Mouse (Mus musculus) splenic B cell, adult 2 months (primary cell): Measurements from ENCODE around the gene Arid1b.

Experiments used
- DNase-seq: peaks from one replicate; pipeline ENCODE4 v3.0.0-alpha.2; 2011; ENCODE audit warnings: low read depth, low spot score
- H3K27me3 ChIP-seq: 2 replicates; pipeline ENCODE4 v1.6.1; 2012; ENCODE audit warnings: mild to moderate bottlenecking, low read length, moderate library complexity, mixed read lengths; ENCODE audit not compliant: control insufficient read depth, poor library complexity, insufficient read depth, severe bottlenecking
- H3K36me3 ChIP-seq: 2 replicates; pipeline ENCODE4 v1.6.1; 2012; ENCODE audit warnings: mild to moderate bottlenecking, low read length, moderate library complexity, mixed read lengths; ENCODE audit not compliant: control insufficient read depth, poor library complexity, insufficient read depth, severe bottlenecking

Arid1b gene

DNA sequence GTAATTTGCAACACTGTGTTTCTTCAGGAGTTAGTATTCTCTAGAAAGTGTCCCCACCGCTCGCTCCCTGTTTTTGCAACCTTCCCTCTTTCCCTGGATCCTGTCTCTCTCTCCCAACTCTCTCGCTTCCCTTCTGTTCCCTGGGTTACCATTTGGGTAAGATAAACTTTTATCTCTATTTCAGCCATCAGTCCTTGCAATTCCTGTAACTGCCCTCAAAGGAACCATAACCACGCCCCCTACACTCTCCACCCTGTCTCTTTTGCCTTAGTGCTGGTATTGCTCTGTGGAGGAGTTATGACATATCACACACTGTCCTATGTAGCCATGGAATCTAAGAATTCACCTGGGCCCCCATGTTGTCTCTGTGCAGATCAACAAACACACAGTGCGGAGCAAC is 11.3 kb upstream of the Arid1b start:
- Histone ChIP-seq H3K27me3 (no peaks in the 10 kb centered on the region), H3K36me3 (no peaks in the 10 kb centered on the region)
- DNase-seq, result no peak

DNA sequence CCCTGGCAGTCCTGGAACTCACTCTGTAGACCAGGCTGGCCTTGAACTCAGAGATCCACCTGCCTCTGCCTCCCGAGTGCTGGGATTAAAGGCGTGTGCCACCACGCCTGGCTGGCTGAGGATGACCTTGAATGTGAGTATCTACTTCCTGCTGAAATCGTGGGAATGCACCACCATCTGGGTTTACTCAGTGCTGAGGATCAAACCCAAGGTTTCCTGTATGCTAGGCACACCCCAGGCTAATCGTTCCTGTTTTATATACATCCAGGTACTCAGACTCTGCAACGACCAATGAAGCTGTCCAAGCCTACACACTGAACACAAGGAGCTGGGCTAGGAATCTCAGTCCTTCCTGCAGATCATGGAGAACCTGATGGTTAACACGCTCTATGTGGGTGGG is 9.4 kb upstream of the Arid1b start:
- no peaks in the 10 kb centered on the region for H3K36me3 ChIP-seq
- DNase-seq, result no peak
- no peaks in the 10 kb centered on the region for H3K27me3 ChIP-seq

DNA sequence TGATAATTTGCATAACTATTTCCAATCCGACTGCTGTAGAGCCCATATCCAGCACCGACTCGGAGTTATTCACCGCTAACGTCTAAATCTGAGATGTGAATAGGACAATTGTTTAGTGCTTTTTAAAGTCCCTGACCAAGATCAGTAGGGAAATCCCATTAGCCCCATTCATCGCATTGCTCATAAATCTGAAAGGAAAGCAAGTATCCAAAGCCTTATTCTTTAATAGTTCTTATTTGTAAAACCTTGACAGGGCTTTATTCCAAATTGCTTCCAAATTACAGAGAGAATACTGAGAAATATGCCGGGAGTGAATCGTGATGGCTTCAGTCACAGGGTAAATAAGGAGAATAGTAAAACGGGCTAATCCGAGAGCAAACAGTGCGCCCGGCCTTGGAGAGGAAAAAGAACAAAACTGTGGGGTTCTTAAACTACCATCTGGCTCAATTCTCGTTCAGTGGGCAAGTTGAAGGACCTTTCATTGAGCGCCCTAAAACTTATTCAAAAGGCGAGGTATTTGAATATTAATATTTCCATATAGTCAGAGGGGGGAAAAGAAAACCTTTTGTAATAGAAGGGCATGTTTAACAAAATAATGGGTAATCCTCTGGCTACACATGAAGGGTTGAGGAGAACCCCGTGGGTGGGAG is 3.1 kb upstream of the Arid1b start:
- Histone ChIP-seq H3K36me3 (no peaks in the 10 kb centered on the region), H3K27me3 (no peaks in the 10 kb centered on the region)
- no peak for DNase-seq

DNA sequence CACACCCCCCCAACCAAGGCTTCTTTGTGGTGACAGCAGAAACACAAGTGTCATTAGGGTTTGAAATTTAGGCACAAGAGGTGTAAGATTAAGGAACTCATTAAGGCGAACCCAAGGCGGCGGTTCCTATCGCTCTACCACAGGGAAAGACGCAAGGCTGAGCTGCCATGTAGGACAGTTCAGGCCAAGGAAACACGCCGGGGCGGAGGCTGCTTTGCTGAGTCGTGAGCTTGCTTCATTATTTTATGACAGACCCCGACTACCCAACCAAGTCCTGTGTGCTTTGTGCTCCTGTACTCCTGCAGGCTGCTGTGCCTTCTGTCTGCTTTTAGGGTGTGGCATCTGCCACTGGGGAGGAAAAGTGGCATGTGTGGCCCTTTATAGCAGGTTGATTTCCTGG is 2.5 kb upstream of the Arid1b start:
- no peak for DNase-seq
- H3K36me3 ChIP-seq, result no peaks in the 10 kb centered on the region
- no peaks in the 10 kb centered on the region for H3K27me3 ChIP-seq

DNA sequence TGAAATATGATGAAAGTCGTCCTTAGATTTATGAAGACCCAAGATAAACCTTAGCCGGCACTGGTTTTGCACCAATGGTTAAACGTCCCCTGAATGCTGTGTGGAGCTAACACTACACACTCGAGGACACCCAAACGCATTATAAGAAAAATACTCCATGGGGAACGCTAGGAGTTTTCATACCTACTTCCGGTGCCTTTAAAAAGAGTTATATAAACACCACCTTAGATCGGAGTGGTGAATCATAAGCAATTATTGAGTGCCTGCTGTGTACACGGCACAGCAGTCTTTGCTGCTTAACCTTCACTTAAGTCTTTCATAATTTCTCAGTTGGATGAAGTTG is 664 bp upstream of the Arid1b start:
- H3K27me3 ChIP-seq, result no peaks in the 10 kb centered on the region
- DNase-seq, result peak; percentile 43
- H3K36me3 ChIP-seq, result no peaks in the 10 kb centered on the region

DNA sequence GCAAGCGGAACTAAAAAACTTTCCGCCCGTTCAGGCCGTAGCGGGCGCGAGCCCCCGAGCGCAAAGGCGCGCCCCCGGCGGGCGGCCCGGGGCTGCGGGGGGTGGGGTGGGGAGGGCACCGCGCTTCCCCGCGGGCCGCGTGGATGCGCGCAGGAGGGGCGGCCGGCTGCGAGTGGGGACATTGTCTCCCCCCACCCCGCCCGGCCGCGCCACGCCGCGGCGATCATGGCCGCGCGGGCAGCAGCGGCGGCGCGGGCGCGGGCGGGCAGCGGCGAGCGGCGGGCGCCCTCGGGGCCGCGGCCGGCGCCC is 326 bp downstream of the Arid1b start:
- DNase-seq, result no peak
- no peaks in the 10 kb centered on the region for H3K27me3 ChIP-seq

DNA sequence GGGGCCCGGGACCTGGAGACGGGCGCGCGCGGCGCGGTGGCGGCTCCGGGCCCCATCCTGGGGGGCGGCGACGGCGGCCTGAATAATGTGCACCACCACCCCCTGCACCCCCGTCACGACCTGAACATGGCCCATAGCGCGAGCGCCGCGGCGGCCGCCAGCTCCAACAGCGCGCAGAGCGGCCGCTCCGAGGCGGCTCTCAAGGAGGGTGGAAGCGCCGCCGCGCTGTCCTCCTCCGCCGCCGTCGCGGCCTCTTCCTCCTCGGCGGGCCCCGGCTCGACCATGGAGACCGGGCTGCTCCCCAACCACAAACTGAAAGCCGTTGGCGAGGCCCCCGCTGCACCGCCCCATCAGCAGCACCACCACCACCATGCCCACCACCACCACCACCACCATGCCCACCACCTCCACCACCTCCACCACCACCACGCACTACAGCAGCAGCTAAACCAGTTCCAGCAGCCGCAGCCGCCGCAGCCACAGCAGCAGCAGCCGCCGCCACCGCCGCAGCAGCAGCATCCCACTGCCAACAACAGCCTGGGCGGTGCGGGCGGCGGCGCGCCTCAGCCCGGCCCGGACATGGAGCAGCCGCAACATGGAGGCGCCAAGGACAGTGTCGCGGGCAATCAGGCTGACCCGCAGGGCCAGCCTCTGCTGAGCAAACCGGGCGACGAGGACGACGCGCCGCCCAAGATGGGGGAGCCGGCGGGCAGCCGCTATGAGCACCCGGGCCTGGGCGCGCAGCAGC is 855 bp downstream of the Arid1b start:
- no peaks in the 10 kb centered on the region for H3K36me3 ChIP-seq
- no peaks in the 10 kb centered on the region for H3K27me3 ChIP-seq
- DNase-seq, result peak; percentile 75

More for the DNA sequence above, 326 bp downstream of the Arid1b start:
- H3K36me3 ChIP-seq, result no peaks in the 10 kb centered on the region

DNA sequence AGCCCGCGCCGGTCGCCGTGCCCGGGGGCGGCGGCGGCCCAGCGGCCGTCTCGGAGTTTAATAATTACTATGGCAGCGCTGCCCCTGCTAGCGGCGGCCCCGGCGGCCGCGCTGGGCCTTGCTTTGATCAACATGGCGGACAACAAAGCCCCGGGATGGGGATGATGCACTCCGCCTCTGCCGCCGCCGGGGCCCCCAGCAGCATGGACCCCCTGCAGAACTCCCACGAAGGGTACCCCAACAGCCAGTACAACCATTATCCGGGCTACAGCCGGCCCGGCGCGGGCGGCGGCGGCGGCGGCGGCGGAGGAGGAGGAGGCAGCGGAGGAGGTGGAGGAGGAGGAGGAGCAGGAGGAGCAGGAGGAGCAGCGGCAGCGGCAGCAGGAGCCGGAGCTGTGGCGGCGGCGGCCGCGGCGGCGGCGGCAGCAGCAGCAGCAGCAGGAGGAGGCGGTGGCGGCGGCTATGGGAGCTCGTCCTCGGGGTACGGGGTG is 1.5 kb downstream of the Arid1b start:
- DNase-seq, result peak; percentile 65
- no peaks in the 10 kb centered on the region for H3K27me3 ChIP-seq
- H3K36me3 ChIP-seq, result 0 out of 2 replicates have a peak, but pooled peaks cover 2% of the 10 kb centered on the region

DNA sequence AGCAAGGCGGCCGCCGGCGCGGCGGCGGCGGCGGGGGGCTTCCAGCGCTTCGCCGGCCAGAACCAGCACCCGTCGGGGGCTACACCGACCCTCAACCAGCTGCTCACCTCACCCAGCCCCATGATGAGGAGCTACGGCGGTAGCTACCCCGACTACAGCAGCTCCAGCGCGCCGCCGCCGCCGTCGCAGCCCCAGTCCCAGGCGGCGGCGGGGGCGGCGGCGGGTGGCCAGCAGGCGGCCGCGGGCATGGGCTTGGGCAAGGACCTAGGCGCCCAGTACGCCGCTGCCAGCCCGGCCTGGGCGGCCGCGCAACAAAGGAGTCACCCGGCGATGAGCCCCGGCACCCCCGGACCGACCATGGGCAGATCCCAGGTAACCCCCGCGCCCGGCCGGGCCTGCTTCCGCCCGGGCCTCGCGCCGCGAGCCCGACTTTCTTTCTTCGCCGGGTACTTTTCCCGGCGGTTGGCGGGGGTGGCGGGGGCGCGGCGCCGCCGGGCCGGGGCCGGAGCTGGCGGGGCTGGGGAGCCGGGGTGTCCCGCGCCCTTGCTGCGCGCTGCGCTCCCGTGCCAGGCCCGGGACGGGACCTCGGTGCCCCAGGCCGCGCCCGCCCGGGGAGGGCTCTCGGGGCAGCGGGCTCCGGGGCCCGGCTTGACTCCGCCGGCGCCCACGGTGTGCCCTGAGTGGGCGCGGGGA is 2.1 kb downstream of the Arid1b start:
- peak; percentile 64 for DNase-seq
- Histone ChIP-seq H3K27me3 (no peaks in the 10 kb centered on the region), H3K36me3 (0 out of 2 replicates have a peak, but pooled peaks cover 2% of the 10 kb centered on the region)

DNA sequence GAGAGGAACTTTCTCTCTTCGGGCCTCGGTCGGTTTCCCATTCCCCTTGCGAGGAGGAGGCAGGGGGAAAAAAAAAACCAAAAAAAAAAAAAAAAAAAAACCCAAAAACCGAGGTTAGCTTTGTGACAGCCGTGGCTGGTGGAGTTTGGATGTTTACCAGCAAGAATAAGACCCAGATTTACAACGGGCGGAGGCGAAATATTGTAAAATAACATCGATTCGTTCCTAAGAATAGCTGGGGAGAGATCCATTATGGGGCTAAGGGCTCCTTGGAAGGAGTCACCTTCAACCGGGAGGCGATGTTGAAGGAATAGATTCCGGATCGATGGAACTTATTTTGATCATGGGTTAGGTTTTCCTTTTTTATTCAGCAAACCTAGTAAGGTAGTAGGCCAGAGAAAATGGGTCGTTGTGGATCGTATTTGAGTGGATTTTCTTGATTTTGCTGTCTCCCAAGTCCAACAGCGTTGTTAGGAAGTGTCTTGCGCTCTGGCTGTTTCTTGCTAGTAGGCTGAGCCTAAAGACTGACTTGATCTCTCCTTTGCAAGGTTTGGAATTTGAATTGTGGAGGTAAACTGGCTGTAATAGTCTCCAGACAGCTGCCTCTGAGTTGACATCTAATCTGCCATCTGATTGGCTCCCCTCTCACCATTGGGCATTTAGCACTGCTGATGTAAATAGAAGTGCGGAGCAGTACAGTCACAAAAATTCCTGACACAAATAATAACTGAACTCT is 2.9 kb downstream of the Arid1b start:
- H3K36me3 ChIP-seq, result 0 out of 2 replicates have a peak, but pooled peaks cover 2% of the 10 kb centered on the region
- peak; percentile 66 for DNase-seq
- no peaks in the 10 kb centered on the region for H3K27me3 ChIP-seq

DNA sequence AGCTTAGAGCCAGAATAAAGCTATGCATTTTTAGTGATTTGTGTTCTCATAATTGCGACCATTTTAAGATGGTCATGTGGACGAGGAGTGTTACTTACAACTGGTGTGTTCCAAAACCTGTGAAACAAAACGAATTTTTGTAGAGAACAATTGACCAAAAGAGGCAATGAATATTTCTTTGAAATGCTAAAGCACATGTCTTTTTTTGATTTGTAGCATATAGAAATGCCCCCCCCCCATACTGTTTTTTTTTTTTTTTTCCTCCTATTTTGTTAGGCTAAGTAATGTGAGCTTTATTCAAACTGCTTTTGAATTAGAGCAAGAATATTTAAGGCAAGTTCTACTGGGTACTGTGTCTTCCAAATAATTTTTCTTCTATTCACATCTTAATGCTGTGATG is 3.8 kb downstream of the Arid1b start:
- H3K27me3 ChIP-seq, result no peaks in the 10 kb centered on the region
- H3K36me3 ChIP-seq, result 0 out of 2 replicates have a peak, but pooled peaks cover 2% of the 10 kb centered on the region
- no peak for DNase-seq

DNA sequence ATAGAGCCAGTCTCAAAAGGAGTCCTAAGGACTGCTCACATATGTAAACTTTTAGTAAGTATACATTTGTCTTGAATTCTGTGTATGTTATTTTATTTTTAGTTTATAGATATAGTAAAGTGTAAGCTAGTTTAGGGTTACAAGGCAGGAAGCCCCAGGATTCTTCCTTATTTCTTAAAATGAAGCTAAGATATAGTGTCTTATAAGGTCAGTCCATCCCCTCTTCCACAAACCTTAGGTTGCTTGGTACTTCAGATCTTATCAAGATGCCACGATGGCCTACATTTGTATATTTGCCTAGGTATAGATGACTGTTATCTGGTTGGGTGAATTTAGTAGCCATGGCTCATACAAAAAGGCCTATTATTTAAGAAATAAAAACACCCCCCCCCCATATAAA is 5.1 kb downstream of the Arid1b start:
- no peaks in the 10 kb centered on the region for H3K27me3 ChIP-seq
- 0 out of 2 replicates have a peak, but pooled peaks cover 2% of the 10 kb centered on the region for H3K36me3 ChIP-seq
- DNase-seq, result no peak

DNA sequence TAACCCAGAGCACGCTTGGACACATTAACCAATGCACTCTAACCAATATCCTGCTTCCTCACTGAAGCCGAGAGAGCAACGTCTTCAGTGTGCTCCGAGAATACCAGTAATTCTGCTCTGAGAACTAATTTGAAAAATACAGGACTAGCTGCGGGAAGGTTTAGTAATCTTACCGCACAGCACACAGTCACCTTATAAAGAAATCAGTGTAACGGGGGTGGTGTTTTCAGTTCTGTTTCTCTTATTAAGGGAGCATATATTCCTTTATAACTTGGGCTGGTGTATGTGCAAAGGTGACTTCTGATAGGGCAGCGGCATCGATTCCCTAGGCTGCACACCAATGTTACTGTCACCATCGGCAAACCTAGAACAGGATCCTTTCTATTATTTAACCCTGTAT is 5.9 kb downstream of the Arid1b start:
- H3K36me3 ChIP-seq, result 0 out of 2 replicates have a peak, but pooled peaks cover 2% of the 10 kb centered on the region
- no peak for DNase-seq
- no peaks in the 10 kb centered on the region for H3K27me3 ChIP-seq

DNA sequence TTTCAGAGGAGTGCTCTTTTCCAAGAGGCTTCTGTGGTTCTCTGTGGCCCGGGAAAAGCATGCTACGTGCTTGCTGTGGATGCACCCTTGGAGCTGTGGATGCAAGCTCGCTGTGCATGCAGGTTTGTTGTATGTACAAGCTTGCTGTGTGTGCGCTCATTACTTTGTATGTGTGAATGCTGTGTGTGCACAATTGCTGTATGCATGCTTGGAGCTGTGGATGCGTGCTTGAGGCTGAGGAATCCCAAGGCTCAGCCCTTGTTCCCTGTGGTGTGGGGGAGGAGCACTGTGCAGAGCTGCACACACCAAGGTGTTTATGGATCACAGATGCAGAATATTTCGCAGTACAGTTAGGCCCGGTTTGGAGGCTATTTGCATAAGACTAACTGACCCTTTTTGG is 6.7 kb downstream of the Arid1b start:
- DNase-seq, result no peak

More for the DNA sequence above, 6.7 kb downstream of the Arid1b start:
- Histone ChIP-seq H3K27me3 (no peaks in the 10 kb centered on the region), H3K36me3 (0 out of 2 replicates have a peak, but pooled peaks cover 2% of the 10 kb centered on the region)
